Mouse (Mus musculus) urinary bladder, postnatal 25 days (tissue): ENCODE data around the gene Camk1d.
"Not testable (repeated sequence)": the region's sequence is repeated elsewhere in the genome, so short reads cannot be mapped to it uniquely, and the experiment has no call there.

Experiments used
- DNase-seq: peaks from one replicate; pipeline ENCODE4 v3.0.0; 2022; ENCODE audit warnings: low spot score

Gene Camk1d

GRCm38 (mm10) chr2:5316763-5317162 lies 397.6 kb downstream of the Camk1d start:
- DNase-seq, result no peak

- no peak for DNase-seq
These were observed 398.1 kb downstream of the Camk1d start for GRCm38 (mm10) chr2:5316217-5316616.

- no peak for DNase-seq
These were observed 399.0 kb downstream of the Camk1d start for GRCm38 (mm10) chr2:5315291-5315828.

GRCm38 (mm10) chr2:5314530-5315166 lies 399.7 kb downstream of the Camk1d start:
- no peak for DNase-seq

- no peak for DNase-seq
These were observed 409.2 kb downstream of the Camk1d start for GRCm38 (mm10) chr2:5305156-5305555.

GRCm38 (mm10) chr2:5304451-5304850 lies 409.9 kb downstream of the Camk1d start:
- DNase-seq, result no peak

GRCm38 (mm10) chr2:5301286-5301685 lies 413.0 kb downstream of the Camk1d start:
- no peak for DNase-seq

- no peak for DNase-seq
These were observed 416.2 kb downstream of the Camk1d start for GRCm38 (mm10) chr2:5298071-5298470.

- DNase-seq, result no peak
These were observed 417.4 kb downstream of the Camk1d start for GRCm38 (mm10) chr2:5296749-5297545.

GRCm38 (mm10) chr2:5295098-5295497 lies 419.2 kb downstream of the Camk1d start:
- no peak for DNase-seq

GRCm38 (mm10) chr2:5294451-5294850 lies 419.9 kb downstream of the Camk1d start:
- no peak for DNase-seq

- DNase-seq, result no peak
These were observed 425.7 kb downstream of the Camk1d start for GRCm38 (mm10) chr2:5288593-5288992.

- no peak for DNase-seq
These were observed 427.3 kb downstream of the Camk1d start for GRCm38 (mm10) chr2:5287044-5287380.

- DNase-seq, result peak; percentile 58
These were observed 427.9 kb downstream of the Camk1d start for GRCm38 (mm10) chr2:5286189-5287043.

GRCm38 (mm10) chr2:5284351-5284750 lies 430.0 kb downstream of the Camk1d start:
- DNase-seq, result no peak

GRCm38 (mm10) chr2:5282623-5283022 lies 431.7 kb downstream of the Camk1d start:
- DNase-seq, result no peak

- DNase-seq, result no peak
These were observed 446.3 kb downstream of the Camk1d start for GRCm38 (mm10) chr2:5267980-5268379.

GRCm38 (mm10) chr2:5262279-5262678 lies 452.0 kb downstream of the Camk1d start:
- DNase-seq, result no peak

- DNase-seq, result no peak
These were observed 456.1 kb downstream of the Camk1d start for GRCm38 (mm10) chr2:5258250-5258649.

GRCm38 (mm10) chr2:5249969-5250368 lies 464.3 kb downstream of the Camk1d start:
- peak; percentile 35 for DNase-seq

- DNase-seq, result not testable (repeated sequence)
These were observed 465.1 kb downstream of the Camk1d start for GRCm38 (mm10) chr2:5249199-5249598.
